Mouse (Mus musculus) hindbrain, postnatal 0 days (tissue): ENCODE data around the gene Aldh1a1. TPM values are rescaled to one million over a fixed set of nuclear protein-coding genes. Genes with fewer than 3 reads are reported as not detected.

Experiments
- ATAC-seq: fragments of 200-750 bp; cut with Nextera tagmentation; 2 replicates; pipeline ENCODE4 v1.8.0; 2017; ENCODE audit warnings: mild to moderate bottlenecking, moderate TSS enrichment, moderate library complexity
- DNase-seq: peaks from one replicate; pipeline ENCODE4 v3.0.0-alpha.2; 2015; ENCODE audit warnings: low spot score
- H3K27ac ChIP-seq: fragments of 300-500 bp; sonication (generic); 2 replicates; pipeline ENCODE4 v1.5.1; 2014; ENCODE audit warnings: mild to moderate bottlenecking
- H3K27me3 ChIP-seq: fragments of 300-500 bp; sonication (generic); 2 replicates; pipeline ENCODE4 v1.6.1; 2014; ENCODE audit warnings: low read length, mixed read lengths; ENCODE audit not compliant: insufficient read depth
- H3K36me3 ChIP-seq: fragments of 300-500 bp; sonication (generic); 2 replicates; pipeline ENCODE4 v1.6.1; 2014; ENCODE audit warnings: low read length, mixed read lengths; ENCODE audit not compliant: insufficient read depth
- H3K4me1 ChIP-seq: fragments of 300-500 bp; sonication (generic); 2 replicates; pipeline ENCODE4 v1.6.1; 2014; ENCODE audit warnings: antibody characterized with exemption, low read length, mixed read lengths; ENCODE audit not compliant: insufficient read depth
- H3K4me2 ChIP-seq: fragments of 300-500 bp; sonication (generic); 2 replicates; pipeline ENCODE4 v1.6.1; 2014; ENCODE audit warnings: low read depth, mild to moderate bottlenecking, low read length, moderate library complexity, mixed read lengths
- H3K4me3 ChIP-seq: fragments of 300-500 bp; sonication (generic); 2 replicates; pipeline ENCODE4 v1.5.1; 2014; ENCODE audit warnings: low read length
- H3K9ac ChIP-seq: fragments of 300-500 bp; sonication (generic); replicated peaks from 2 replicates; pipeline ENCODE4 v1.6.1; 2014; ENCODE audit warnings: mild to moderate bottlenecking, low read length, moderate library complexity, mixed read lengths
- H3K9me3 ChIP-seq: fragments of 300-500 bp; sonication (generic); 2 replicates; pipeline ENCODE4 v1.6.1; 2016; ENCODE audit warnings: low read length, mixed read lengths
- CTCF ChIP-seq: IDR thresholded peaks from 2 replicates; pipeline ENCODE4 v1.5.1; 2016; ENCODE audit warnings: antibody characterized with exemption, control low read depth, low read depth
- WGBS: fragments of 180-500 bp; shearing (Covaris S2); extraction: QIAGEN DNeasy Blood & Tissue Kit; methylation state at CpG from one replicate; pipeline ENCODE4 v1.1.7; 2014; 5-methylcytosine and 5-hydroxymethylcytosine counted together
- polyA plus RNA-seq: library from polyadenylated mRNA; unstranded; fragments of >200 nt; fragmentation: Nextera tagmentation; extraction: Ambion mirVana; gene quantifications from 2 replicates; pipeline ENCODE4 v1.2.1, GENCODE M21; 2015
- total RNA-seq: library from RNA; depleted of rRNA; stranded (reverse); fragments of >200 nt; gene quantifications from 2 replicates; pipeline ENCODE4 v1.2.3, GENCODE M21; 2014

The Aldh1a1 gene
- total and polyA plus RNA-seq, 2 experiments from 2014 or later, result 8.6 to 11.6 TPM

DNA sequence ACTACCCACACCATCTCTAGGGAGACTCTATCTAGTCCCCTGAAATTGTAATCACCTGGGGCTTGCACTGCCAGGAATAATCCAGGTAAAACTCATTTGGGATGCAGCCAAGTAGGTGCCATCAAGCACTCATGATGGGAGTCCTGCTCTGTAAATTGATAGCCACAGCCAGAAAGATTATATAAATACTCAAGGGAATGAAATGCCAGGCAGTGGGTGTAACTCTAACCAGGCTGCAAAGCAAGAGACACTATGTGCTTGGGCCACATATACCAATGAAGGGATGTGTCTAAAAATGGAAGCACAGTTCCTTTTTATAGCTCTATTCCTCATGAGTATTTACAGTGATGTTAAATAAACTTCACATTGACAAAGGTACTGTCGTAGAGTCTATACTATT, 56.9 kb downstream of the Aldh1a1 start:
- WGBS, result 83% methylated on average over 1 of the region's 1 CpGs
- TF ChIP-seq CTCF, result no peak
- no peak overlapping the region for H3K27ac ChIP-seq

GRCm38 (mm10) chr19:20555365-20555764, 62.9 kb downstream of the Aldh1a1 start:
- Histone ChIP-seq H3K36me3 (no peaks in the 10 kb centered on the region), H3K27me3 (no peaks in the 10 kb centered on the region), H3K9me3 (no peaks in the 10 kb centered on the region), H3K27ac (no peak overlapping the region), H3K4me1 (no peaks in the 10 kb centered on the region), H3K4me3 (no peak overlapping the region), H3K4me2 (no peak overlapping the region), H3K9ac (no peak overlapping the region)
- ATAC-seq (no peak), DNase-seq (no peak)
- 84% methylated on average over 1 of the region's 1 CpGs for WGBS
- TF ChIP-seq CTCF, result no peak

More for the DNA sequence above, 56.9 kb downstream of the Aldh1a1 start:
- Histone ChIP-seq H3K9ac (no peak overlapping the region), H3K27me3 (no peaks in the 10 kb centered on the region), H3K9me3 (no peaks in the 10 kb centered on the region), H3K4me1 (no peaks in the 10 kb centered on the region), H3K4me2 (no peak overlapping the region), H3K4me3 (no peak overlapping the region), H3K36me3 (no peaks in the 10 kb centered on the region)
- DNase-seq, result no peak
- no peak for ATAC-seq

DNA sequence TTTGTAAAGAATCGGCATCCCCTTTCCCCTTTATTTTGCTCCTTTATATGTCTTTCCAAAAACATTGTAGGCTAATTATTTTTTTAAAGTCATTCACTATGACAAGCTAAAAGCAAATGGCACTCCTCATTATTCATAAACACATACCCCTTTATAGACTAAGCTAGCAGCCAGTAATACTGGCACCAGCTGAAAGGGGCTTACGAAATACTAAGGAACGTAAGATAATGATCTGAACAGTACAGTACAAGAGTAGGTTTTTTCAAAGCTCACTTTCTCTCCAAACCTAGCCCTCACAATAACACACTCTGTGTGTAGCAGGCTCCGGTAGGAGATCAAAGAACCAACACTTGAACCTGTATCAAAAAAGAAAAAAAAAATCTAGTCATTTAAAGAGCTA, 64.7 kb downstream of the Aldh1a1 start:
- WGBS, result 73% methylated on average over 4 of the region's 4 CpGs
- Histone ChIP-seq H3K4me3 (no peak overlapping the region), H3K9ac (no peak overlapping the region), H3K4me1 (no peaks in the 10 kb centered on the region), H3K36me3 (no peaks in the 10 kb centered on the region), H3K9me3 (no peaks in the 10 kb centered on the region), H3K27ac (no peak overlapping the region), H3K27me3 (no peaks in the 10 kb centered on the region), H3K4me2 (no peak overlapping the region)
- TF ChIP-seq CTCF, result no peak
- DNase-seq (no peak), ATAC-seq (no peak)

DNA sequence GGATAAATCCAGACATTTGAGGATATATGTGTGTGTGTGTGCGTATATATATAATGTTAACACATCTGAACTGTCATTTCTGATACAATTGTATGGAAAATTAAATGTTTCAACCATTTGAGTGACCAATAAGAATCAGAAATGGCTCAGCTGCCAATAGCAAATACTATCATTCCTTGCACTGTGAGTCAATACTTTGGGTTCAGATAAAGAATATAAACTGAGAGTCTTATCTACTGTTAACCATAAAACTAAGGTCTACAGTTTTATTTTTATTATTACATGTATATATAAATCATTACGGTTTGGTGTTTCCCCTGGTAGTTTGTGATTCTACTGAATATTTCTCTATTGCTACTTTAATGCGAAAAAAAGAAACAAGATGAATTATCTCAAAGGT, 65.6 kb downstream of the Aldh1a1 start:
- Histone ChIP-seq H3K27ac (no peak overlapping the region), H3K9ac (no peak overlapping the region), H3K9me3 (no peaks in the 10 kb centered on the region), H3K4me3 (no peak overlapping the region), H3K4me1 (no peaks in the 10 kb centered on the region), H3K36me3 (no peaks in the 10 kb centered on the region), H3K27me3 (no peaks in the 10 kb centered on the region), H3K4me2 (no peak overlapping the region)
- TF ChIP-seq CTCF, result no peak
- ATAC-seq, result no peak
- no peak for DNase-seq
- WGBS, result 95% methylated on average over 3 of the region's 3 CpGs

- Histone ChIP-seq H3K27me3 (no peaks in the 10 kb centered on the region), H3K4me2 (no peak overlapping the region), H3K9me3 (no peaks in the 10 kb centered on the region), H3K27ac (no peak overlapping the region), H3K4me1 (no peaks in the 10 kb centered on the region), H3K36me3 (no peaks in the 10 kb centered on the region), H3K9ac (no peak overlapping the region), H3K4me3 (no peak overlapping the region)
- no peak for ATAC-seq
- no peak for DNase-seq
- no peak for TF ChIP-seq CTCF
Measured at GRCm38 (mm10) chr19:20558544-20558943, 66.0 kb downstream of the Aldh1a1 start.

DNA sequence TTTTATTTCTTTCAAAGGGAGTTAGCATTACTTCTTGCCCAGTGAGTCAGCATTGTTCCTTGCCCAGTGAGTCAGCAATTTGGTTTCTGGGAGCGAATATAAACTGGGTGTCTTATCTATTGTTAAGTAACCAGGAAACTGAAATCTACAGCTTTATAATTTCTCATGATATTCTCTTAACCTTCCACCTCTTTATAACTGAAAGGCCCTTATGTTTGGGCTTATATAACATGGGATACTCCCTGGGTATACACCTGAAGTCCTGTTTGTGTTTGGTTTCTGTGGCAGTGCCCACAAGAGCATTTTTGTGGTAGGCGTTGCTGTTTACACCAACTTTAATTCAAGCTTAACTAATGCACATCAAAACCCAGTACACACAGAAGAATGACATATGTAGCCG, 66.4 kb downstream of the Aldh1a1 start:
- Histone ChIP-seq H3K9ac (no peak overlapping the region), H3K4me3 (no peak overlapping the region), H3K27ac (no peak overlapping the region), H3K27me3 (no peaks in the 10 kb centered on the region), H3K36me3 (no peaks in the 10 kb centered on the region), H3K4me2 (no peak overlapping the region), H3K9me3 (no peaks in the 10 kb centered on the region), H3K4me1 (no peaks in the 10 kb centered on the region)
- 84% methylated on average over 3 of the region's 3 CpGs for WGBS
- TF ChIP-seq CTCF, result no peak
- no peak for ATAC-seq
- no peak for DNase-seq

GRCm38 (mm10) chr19:20559952-20560351, 67.4 kb downstream of the Aldh1a1 start:
- Histone ChIP-seq H3K4me1 (no peaks in the 10 kb centered on the region), H3K27ac (no peak overlapping the region), H3K4me3 (no peak overlapping the region), H3K36me3 (no peaks in the 10 kb centered on the region), H3K4me2 (no peak overlapping the region), H3K9me3 (no peaks in the 10 kb centered on the region), H3K9ac (no peak overlapping the region), H3K27me3 (no peaks in the 10 kb centered on the region)
- no peak for TF ChIP-seq CTCF
- WGBS, result 89% methylated on average over 2 of the region's 2 CpGs
- DNase-seq (no peak), ATAC-seq (no peak)

GRCm38 (mm10) chr19:20562396-20562795, 69.9 kb downstream of the Aldh1a1 start:
- no peak overlapping the region for H3K4me3 ChIP-seq
- H3K27me3 ChIP-seq, result no peaks in the 10 kb centered on the region
- no peak for ATAC-seq
- H3K36me3 ChIP-seq, result no peaks in the 10 kb centered on the region
- no peaks in the 10 kb centered on the region for H3K4me1 ChIP-seq
- H3K4me2 ChIP-seq, result no peak overlapping the region
- no peaks in the 10 kb centered on the region for H3K9me3 ChIP-seq
- no peak for TF ChIP-seq CTCF
- no peak overlapping the region for H3K9ac ChIP-seq
- H3K27ac ChIP-seq, result no peak overlapping the region
- DNase-seq, result no peak
